Mouse (Mus musculus): ENCODE measurements at regions not wholly inside any gene's neighbourhood (a gene's known extent, or its start where the extent isn't known, plus 50 kb on each side); places are given as distances from the start of the nearest gene placed in this dataset.

DNA sequence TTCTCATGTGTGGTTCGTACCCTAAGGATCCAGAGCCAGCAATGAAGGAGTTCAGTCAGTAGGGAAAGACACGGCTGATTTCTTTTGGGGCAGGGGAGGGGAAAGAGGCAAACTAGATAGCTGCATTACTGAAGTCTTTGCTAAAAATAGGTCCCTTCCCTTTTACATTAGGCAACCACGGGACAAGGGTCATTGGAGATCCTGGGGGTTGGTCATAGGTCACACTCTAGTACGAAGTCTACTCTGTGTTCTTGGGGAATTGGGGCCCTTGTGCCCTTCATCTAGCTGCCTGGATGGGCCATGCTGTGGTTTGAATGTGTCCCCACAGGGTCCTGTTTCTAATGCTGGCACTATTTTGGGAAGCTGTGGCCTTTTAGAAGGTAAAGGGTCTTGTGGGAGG is 229.6 kb upstream of the 4931429L15Rik start:
- DNase-seq (ENCODE audit: extremely low spot score in 1 of 2, low spot score in 1 of 2): no peak

DNA sequence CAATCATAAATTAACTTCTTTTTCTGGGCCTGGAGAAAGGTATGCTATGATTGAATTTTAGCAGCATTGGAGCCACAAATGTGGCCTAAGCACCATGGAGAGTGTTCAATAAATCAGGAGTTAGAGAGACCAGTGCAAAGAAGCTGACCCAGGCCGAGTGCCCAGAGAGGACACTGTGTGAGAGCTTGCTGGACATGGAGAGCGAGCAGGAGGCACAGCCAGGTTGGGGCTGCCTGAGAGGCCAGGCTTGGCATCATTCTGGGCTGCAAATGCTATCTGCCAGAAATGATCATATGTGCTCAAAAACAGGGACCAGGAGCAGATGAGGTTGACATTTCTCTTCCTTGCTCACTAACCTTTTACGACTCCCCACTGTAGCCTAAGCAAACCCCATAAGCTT is 224.5 kb upstream of the 4931429L15Rik start:
- DNase-seq (ENCODE audit: extremely low spot score in 1 of 2, low spot score in 1 of 2): no peak

DNA sequence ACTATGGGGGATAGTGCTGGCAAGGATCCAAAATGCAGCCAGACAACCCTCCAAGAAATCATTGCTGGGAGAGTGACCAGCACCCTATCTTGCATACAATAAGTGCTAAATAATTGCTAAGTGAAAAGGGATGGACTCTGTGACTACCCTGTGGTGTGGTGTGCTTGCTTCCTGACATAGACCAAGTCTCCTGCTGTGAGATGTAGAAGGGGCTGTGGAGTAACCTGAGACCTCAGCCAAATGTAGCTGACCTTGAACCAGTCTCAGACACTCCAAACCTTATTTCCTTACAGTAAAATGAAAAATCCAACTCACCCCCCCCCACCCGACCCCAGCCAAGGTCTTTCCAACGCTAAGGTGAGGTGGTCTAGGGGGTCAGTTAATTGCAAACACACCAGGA is 221.2 kb upstream of the 4931429L15Rik start:
- no peak for DNase-seq (ENCODE audit: extremely low spot score in 1 of 2, low spot score in 1 of 2)

DNA sequence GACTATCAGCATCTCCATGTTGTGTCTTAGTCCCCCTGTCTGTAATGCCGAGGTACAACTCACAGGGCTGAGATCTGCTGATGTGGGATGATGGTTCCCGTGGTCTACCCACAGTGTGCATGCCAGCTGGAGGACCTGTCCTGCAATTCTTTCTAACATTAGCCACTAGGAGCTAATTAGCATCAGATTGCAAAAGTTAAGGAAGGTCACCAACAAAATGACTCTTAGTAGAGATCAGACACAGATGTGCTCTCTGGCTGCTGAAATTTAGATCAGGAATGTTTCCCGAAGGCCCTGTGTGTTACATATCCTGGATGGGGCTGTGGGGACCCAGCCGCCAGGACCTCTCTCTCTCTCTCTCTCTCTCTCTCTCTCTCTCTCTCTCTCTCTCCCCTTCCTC is 218.8 kb upstream of the 4931429L15Rik start:
- DNase-seq (ENCODE audit: extremely low spot score in 1 of 2, low spot score in 1 of 2): no peak

DNA sequence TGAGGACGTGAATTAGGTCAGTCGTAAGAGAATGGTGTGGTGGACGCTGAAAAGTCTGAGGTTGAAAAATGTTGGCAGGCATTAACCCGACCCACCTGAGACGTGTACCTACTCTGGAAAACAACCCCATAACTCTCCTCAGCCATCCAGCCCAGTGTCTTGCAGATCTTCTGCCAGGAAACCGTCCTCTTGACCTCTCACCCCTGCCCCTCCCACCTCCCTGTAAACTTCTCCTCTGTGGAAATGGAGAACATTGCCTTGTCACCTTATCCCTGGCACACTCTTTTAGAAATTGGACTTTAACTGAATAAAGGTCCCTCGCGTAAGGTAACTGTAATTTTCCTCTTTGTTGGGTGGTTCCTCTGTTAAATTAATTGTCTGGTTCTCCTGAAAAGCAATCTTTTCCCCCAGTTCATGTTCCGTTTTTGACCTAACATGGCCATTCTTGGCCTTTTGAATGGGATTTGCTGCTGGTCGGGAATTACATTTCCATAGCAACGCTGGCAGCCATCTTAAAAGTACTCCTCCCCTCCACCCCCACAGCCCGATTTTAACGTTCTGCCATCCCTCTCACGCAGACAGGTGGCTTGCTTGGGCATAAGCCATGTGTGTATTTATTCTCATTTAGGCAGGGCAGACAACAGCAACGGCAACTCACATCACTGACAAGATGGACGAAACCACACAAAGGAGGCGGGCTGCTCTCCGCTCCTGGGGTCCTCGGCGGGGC is 196.8 kb upstream of the 4931429L15Rik start:
- DNase-seq (ENCODE audit: extremely low spot score in 1 of 2, low spot score in 1 of 2): no peak

- no peak for DNase-seq (ENCODE audit: extremely low spot score in 1 of 2, low spot score in 1 of 2)
Observed at GRCm38 (mm10) chr9:46512276-46513051, 192.7 kb upstream of the 4931429L15Rik start.

DNA sequence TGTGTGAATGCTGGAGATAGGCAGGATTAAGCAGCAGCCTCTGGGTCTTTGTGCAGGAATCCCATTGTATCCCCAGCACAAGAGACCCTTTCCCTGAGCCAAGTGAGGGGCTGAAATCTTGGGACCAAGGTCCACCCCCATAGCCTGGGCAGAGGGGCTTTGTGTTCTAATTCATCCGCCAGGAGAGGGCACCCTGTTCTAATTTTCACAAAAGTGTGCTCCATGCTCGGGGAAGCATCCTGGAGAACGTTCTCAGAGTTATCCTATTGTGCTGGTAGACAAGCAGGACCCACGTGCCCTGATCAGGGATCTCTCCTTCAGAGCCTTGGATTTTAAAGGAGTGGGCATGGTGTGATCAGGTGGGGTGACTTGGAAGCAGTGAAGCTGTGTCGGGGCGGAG is 191.5 kb upstream of the 4931429L15Rik start:
- DNase-seq (ENCODE audit: extremely low spot score in 1 of 2, low spot score in 1 of 2): peak in 1 of 2 experiments; percentile 47

- no peak for DNase-seq (ENCODE audit: extremely low spot score in 1 of 2, low spot score in 1 of 2)
Observed at GRCm38 (mm10) chr9:46509896-46510295, 190.1 kb upstream of the 4931429L15Rik start.

DNA sequence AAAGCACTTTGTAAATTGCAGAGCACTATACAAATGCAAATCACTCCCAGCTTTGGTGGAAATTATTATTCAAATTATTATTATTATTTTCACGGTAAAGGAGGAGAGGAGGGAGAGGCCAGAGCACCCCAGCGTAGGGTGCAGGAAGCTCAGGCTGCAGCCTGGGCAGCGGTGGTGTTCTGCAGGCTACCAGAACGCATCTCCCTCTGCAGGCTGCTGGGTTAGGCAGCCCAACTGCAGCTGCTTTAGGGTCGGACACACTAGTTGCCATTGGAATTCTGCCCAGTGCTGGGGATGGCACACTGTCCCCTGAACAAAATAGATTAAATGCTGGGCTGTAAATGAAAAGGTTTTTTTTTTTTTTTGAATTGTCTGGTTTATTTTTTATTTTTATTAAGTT is 189.7 kb upstream of the 4931429L15Rik start:
- no peak for DNase-seq (ENCODE audit: extremely low spot score in 1 of 2, low spot score in 1 of 2)

DNA sequence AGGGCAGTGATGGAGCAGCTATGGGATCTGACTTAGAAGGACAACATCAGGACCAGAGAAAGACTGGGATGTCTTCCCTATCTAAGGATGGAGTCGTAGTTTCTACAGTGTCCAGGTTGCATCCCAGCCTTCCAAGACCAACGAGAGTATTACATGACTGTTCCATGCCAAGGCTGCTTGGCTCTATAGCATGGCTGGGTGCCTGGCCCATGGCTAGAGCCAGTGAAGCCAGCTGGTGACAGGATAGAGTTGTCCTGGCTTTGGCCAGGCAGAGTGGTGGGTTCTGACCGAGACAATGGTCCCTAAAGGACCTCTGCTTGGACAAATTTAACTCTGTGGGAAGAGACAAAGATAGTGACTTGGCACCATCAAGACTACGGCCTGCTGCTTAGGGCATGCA is 187.2 kb upstream of the 4931429L15Rik start:
- DNase-seq (ENCODE audit: extremely low spot score in 1 of 2, low spot score in 1 of 2): no peak

DNA sequence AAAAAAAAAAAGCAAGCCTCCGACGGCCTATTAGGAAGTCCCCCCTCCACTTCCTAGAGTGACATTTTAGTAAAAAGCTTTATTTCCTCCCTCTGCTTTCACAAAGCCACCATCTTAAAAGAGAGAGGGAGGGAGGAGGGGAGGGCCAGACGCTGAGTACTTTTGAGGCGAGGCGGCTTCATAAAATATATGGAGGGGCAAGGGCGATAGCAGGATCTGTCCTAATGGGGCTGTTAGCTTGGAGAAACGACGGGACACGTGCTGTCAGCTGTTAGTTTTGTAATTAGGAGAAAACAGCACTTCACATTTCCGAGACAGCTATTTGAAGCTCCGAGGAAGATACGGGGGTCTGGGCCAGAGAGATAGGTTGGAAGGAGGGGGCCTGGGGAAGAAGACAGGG is 184.8 kb upstream of the 4931429L15Rik start:
- DNase-seq (ENCODE audit: extremely low spot score in 1 of 2, low spot score in 1 of 2): no peak

- DNase-seq (ENCODE audit: extremely low spot score in 1 of 2, low spot score in 1 of 2): no peak
Observed at GRCm38 (mm10) chr9:46504133-46504416, 184.3 kb upstream of the 4931429L15Rik start.

DNA sequence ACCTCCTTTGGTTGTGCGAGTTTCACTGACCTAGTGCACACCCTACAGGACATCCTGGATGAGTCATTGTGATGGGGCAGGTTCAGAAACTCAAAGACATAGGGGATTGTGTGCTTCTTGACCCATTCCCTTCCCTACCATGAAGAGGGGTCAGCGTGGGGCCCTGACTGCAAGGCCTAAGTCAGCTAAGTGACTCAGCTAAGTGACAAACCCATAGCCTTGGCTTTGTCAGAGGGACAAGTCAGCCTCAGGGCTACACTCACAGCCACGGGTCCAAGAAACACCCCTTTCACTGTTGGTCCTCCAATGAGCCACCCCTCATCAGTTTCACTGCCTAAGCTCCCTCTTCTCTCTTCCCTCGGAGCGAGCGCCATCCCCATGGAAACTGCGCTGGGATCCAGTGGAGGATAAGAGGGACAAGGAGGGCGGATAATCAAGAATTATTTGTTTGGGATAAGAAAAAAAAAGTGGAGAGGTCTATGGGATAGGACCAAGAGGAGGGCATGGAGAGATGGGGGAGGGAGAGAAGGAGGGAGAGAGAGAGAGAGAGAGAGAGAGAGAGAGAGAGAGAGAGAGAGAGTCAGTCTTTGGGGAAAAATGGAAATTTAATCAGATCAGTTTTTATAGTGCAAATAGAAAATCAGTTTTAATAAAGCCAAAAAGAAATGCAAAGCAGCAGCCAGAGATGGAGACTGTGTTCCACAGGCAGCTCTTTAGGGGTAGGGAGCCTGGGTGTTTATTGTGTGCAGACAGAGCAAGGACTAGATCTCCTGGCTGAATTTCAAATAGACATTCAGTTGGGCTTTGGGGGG is 183.7 kb upstream of the 4931429L15Rik start:
- peak in 1 of 2 experiments; percentile 10 for DNase-seq (ENCODE audit: extremely low spot score in 1 of 2, low spot score in 1 of 2)

DNA sequence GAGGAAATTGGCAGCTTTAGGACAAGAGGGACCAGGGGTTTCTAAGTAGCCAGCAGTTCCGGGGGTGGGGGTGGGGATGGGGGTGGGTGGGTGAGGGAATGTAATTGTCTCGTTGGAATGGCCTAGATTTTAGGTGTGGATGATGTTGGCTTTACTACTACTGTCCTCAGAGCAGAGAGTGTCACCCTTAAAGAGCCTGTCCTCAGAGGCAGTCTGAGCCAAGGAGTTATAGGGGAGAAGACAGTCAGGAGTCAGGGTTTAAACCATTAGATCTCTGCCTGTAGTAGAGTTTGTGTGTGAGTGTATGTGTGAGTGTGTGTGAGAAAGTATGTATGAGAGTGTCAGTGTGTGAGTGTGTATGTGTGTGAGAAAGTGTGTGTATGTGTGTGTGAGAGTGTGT is 179.6 kb upstream of the 4931429L15Rik start:
- no peak for DNase-seq (ENCODE audit: extremely low spot score in 1 of 2, low spot score in 1 of 2)

DNA sequence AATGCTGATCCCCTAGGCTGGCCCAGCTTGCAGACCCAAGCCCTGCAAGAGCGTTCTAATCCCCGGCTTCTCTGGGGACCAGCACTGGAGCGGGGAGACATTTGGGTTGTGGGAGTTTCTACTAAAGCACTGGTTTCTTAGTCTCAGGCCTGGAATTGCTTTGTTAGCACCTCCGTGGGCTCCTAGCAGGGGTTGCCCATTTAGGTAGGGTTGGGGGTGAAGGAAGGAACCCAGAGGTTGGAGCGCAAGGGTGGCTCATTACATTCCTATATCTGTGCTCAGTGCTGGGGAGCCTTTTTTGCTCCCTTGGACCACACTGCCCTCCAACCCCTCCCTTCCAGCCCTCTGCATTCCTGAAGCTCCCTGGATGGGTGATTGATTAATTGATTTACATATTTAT is 179.1 kb upstream of the 4931429L15Rik start:
- no peak for DNase-seq (ENCODE audit: extremely low spot score in 1 of 2, low spot score in 1 of 2)

- no peak for DNase-seq (ENCODE audit: extremely low spot score in 1 of 2, low spot score in 1 of 2)
Observed at GRCm38 (mm10) chr9:46495276-46495675, 175.5 kb upstream of the 4931429L15Rik start.

- DNase-seq (ENCODE audit: extremely low spot score in 1 of 2, low spot score in 1 of 2): no peak
Observed at GRCm38 (mm10) chr9:46482859-46483443, 163.2 kb upstream of the 4931429L15Rik start.

DNA sequence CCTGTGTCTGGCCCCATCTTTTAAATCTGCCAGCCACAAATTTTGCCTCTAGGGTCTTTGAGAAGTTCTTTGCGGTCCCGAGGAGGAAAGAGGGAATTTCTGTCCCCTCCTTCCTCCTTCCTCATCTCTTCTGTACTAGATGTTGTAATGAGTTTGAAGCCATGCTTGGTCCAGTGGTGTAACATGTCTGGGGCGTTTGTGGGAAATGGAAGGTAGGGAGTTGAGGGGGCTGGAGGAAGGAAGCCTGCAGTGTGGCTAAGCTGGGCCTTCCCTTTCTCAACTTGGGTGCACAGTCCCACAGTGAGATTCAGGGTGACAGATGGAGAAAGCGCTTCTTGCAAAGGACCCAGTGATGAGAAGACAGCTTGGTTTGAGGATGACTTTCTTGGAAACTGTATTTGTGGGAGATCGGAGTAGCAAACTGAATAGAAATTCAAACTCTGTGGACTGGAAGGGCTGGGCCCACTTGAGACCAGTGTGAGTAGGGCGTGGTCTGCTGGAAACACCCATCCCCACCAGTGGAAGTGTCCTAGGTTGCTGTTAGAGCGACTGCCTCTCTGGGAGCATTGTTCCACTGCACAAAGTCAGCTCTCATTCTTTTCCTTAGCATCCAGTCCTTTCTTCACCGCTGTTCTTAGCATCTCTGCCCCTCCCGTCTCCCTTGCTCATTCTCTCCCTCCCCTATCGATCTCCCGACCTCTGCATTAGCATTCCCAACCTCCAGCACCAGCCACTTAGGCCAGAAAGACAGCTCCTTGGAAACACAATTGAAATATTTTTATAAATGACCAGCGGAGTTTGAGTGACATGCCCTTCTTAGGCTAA is 162.5 kb upstream of the 4931429L15Rik start:
- no peak for DNase-seq (ENCODE audit: extremely low spot score in 1 of 2, low spot score in 1 of 2)

DNA sequence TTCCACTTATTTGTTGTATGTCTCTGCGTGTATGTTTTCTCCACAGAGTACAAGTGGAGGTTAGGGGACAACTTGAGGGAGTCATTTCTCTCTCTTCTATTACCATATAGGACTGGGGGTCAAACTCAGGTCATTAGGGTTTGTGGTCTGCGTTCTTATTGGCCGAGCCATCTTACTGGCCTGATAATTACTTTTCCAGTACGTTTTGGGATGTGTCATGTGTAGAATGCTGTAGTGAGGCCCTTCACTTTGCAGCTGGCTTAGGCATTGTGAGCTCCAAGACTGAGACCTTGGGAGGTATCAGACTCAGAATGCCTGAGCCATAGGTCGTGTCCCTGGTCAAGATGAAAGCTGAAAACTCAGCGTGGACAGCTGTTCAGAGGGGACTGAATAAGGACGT is 161.7 kb upstream of the 4931429L15Rik start:
- DNase-seq (ENCODE audit: extremely low spot score in 1 of 2, low spot score in 1 of 2): no peak

DNA sequence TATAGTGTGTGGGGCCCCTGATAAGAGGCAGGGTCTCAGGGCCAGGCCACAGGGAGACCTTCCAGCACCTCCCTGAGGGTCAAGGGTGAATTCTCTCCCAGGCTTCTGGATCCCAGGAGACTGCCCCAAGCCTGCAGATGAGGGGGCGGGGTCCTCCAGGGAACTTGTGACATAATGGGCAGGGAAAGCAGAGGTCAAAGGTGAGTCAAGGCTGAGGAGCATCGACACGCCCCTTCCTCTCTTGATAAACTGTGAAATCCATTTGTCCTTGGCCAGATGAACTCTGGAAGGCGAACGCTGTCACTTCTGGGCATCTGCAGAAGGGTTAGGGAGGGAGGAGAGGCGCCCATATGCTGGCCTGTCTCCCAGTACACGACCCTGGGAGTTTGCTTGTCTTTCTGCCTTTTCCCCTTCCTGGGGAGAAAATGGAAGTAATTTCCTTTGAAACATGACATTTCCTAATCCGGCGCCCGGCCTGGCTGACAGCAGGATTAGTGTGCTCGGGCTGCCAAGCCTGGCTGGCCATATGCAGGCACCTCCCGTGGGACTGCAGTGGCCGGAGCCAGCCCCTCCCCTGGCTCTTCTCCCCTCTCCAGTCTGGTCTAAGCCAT is 160.4 kb upstream of the 4931429L15Rik start:
- no peak for DNase-seq (ENCODE audit: extremely low spot score in 1 of 2, low spot score in 1 of 2)

Measured in layer of hippocampus, postnatal 25 days (tissue).